Mouse (Mus musculus): ENCODE measurements at regions not wholly inside any gene's neighbourhood (a gene's known extent, or its start where the extent isn't known, plus 50 kb on each side); places are given as distances from the start of the nearest gene placed in this dataset.

DNA sequence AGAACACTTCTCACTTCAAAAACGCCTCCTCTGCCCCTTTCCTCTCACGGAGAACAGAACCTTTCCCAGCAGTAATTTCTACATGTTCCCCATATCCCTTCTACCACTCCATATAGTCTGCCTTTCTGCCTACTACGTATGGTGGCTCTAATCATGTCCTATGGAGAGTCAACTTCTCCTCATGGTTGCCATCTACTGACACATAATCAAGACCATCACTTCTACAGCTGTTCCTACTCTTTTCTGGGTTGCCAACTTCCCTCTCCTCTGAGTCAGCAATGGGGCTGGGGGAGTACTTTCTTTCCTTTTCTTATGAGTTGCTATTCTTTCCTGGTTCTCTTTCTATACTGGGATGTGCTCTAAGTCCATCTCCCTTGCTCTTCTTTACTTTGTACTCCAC is 114.0 kb upstream of the Paip1 start:
- TF ChIP-seq POLR2A (IDR thresholded peaks at IDR 0.05; ENCODE audit: extremely low read depth, insufficient read depth, low read length) (no peak), CTCF (IDR thresholded peaks at IDR 0.05; ENCODE audit: extremely low read depth, insufficient read depth, low read length) (no peak)

Data from cortical plate, adult 2 months (tissue).